Mouse (Mus musculus) regulatory T cell (primary cell): ENCODE measurements around the gene Olfr378.

Experiments used
- in situ Hi-C: fragments of 300-600 bp; cut with MboI, MseI; formaldehyde crosslinking; loops from one replicate; pipeline ENCODE4 v1.15.1; 2025; ENCODE audit warnings: high pct_unique_total_duplicates

Olfr378 gene

GRCm38 (mm10) chr11:73428377-73428776 lies at the start of gene Olfr378:
Olfr378 (minus strand) TSS chr11:73428477.
- in situ Hi-C loops = no loop called here

- in situ Hi-C loops = no loop called here
These were observed 29.1 kb upstream of the Olfr378 start, which contains the start of gene Olfr380 for GRCm38 (mm10) chr11:73457408-73457807. Olfr380 (minus strand) TSS chr11:73457508.

- in situ Hi-C loops = no loop called here
These were observed 28.8 kb downstream of the Olfr378 start, which contains the start of gene Olfr1 for GRCm38 (mm10) chr11:73399514-73399913. Olfr1 (minus strand) TSS chr11:73399614.

- in situ Hi-C loops = no loop called here
These were observed 32.9 kb downstream of the Olfr378 start for GRCm38 (mm10) chr11:73395374-73395773.
